Mouse (Mus musculus) stomach, embryonic 16.5 days (tissue): Measurements from ENCODE around the gene Lyrm4. TPM values are rescaled to one million over a fixed set of nuclear protein-coding genes. Genes with fewer than 3 reads are reported as not detected.
A peak's percentile ranks its signal among the peaks of the same experiment; 100 is the strongest.

Source experiments
- ATAC-seq: fragments of 200-750 bp; cut with Nextera tagmentation; 2 replicates; pipeline ENCODE4 v1.8.0; 2017; ENCODE audit warnings: moderate number of reproducible peaks, moderate TSS enrichment; ENCODE audit not compliant: insufficient read depth, low FRiP score
- H3K27ac ChIP-seq: fragments of 300-500 bp; sonication (generic); 2 replicates; pipeline ENCODE4 v1.5.1; 2014; ENCODE audit warnings: low read length
- H3K27me3 ChIP-seq: fragments of 300-500 bp; sonication (generic); 2 replicates; pipeline ENCODE4 v1.6.1; 2014; ENCODE audit warnings: low read length, control low read depth, mixed read lengths; ENCODE audit not compliant: control insufficient read depth, insufficient read depth
- H3K36me3 ChIP-seq: fragments of 300-500 bp; sonication (generic); 2 replicates; pipeline ENCODE4 v1.6.1; 2014; ENCODE audit warnings: low read length; ENCODE audit not compliant: control insufficient read depth, insufficient read depth
- H3K4me1 ChIP-seq: fragments of 300-500 bp; sonication (generic); 2 replicates; pipeline ENCODE4 v1.6.1; 2014; ENCODE audit warnings: low read length, control low read depth, mixed read lengths; ENCODE audit not compliant: control insufficient read depth, insufficient read depth
- H3K4me2 ChIP-seq: fragments of 300-500 bp; sonication (generic); 2 replicates; pipeline ENCODE4 v1.6.1; 2014; ENCODE audit warnings: low read depth, low read length, mixed read lengths
- H3K4me3 ChIP-seq: fragments of 300-500 bp; sonication (generic); replicated peaks from 2 replicates; pipeline ENCODE4 v1.5.1; 2014; ENCODE audit warnings: mild to moderate bottlenecking, low read length
- H3K9ac ChIP-seq: fragments of 300-500 bp; sonication (generic); 2 replicates; pipeline ENCODE4 v1.6.1; 2014; ENCODE audit warnings: low read length
- H3K9me3 ChIP-seq: fragments of 300-500 bp; sonication (generic); replicated peaks from 2 replicates; pipeline ENCODE4 v1.6.1; 2016; ENCODE audit warnings: low read length, control low read depth; ENCODE audit not compliant: control insufficient read depth
- WGBS: fragments of 180-500 bp; shearing (Covaris S2); extraction: QIAGEN DNeasy Blood & Tissue Kit; methylation state at CpG from one replicate; pipeline ENCODE4 v1.1.7; 2014; 5-methylcytosine and 5-hydroxymethylcytosine counted together
- polyA plus RNA-seq: library from polyadenylated mRNA; unstranded; fragments of >200 nt; fragmentation: Nextera tagmentation; extraction: Ambion mirVana; gene quantifications from 2 replicates; pipeline ENCODE4 v1.2.1, GENCODE M21; 2015

The Lyrm4 gene
- polyA plus RNA-seq, 1 experiment from 2014 or later = 21.8 TPM

DNA sequence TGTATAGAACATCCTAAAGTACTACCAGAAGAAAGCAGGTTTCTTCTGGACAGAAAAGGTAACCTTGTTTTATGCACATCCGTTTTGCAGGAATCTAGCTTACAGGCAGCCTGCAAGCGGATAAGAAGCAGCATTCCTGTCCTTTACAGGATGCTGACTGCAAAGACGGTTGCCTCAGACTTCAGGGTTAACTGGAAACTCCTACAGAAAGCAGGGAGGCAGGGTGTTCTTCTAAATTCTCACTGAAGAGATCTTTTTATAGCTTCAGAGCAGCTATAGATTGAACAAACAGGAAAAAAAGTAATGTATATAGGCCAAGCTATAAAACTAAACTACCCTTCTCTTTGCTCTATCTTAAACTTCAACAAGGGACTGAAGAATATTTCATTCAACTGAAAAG, 32.6 kb downstream of the Lyrm4 start:
- no peak overlapping the region for H3K27ac ChIP-seq
- H3K9me3 ChIP-seq = no peaks in the 10 kb centered on the region
- no peak overlapping the region for H3K4me3 ChIP-seq
- WGBS = 89% methylated on average over 3 of the region's 3 CpGs
- H3K4me1 ChIP-seq = 0 out of 2 replicates have a peak, but pooled peaks cover 3% of the 10 kb centered on the region
- no peak overlapping the region for H3K9ac ChIP-seq
- no peak overlapping the region for H3K4me2 ChIP-seq
- H3K27me3 ChIP-seq = no peaks in the 10 kb centered on the region
- ATAC-seq = no peak
- no peaks in the 10 kb centered on the region for H3K36me3 ChIP-seq

- no peak overlapping the region for H3K4me2 ChIP-seq
- WGBS = 96% methylated on average over 3 of the region's 3 CpGs
- H3K9ac ChIP-seq = no peak overlapping the region
- no peaks in the 10 kb centered on the region for H3K27me3 ChIP-seq
- no peak overlapping the region for H3K27ac ChIP-seq
- H3K9me3 ChIP-seq = no peaks in the 10 kb centered on the region
- ATAC-seq = no peak
- no peak overlapping the region for H3K4me3 ChIP-seq
- H3K4me1 ChIP-seq = no peaks in the 10 kb centered on the region
- H3K36me3 ChIP-seq = no peaks in the 10 kb centered on the region
Observed at GRCm38 (mm10) chr13:36081591-36081990, 35.7 kb downstream of the Lyrm4 start.

- WGBS = 76% methylated on average over 3 of the region's 3 CpGs
Observed at GRCm38 (mm10) chr13:36074484-36074883, 42.8 kb downstream of the Lyrm4 start.

DNA sequence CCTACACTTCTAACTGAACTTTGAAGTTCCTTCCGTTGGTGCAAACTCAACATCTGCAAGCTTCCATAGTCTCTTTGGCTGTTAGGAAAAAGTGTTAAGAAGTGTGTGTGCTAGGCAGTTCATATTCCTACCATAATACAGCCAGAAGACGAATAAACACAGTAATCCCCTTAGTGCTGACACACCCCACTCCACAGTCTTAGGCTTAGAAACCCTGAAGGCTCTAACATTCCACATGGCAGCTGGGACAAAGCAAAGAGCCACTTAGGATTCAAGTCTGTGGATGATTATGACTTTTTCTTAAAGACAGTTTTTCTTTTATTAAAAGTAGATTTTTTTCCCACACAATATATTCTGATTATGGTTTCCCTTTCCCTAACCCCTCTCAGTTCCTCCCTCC, 50.6 kb downstream of the Lyrm4 start:
- no peak for ATAC-seq
- Histone ChIP-seq H3K4me1 (peaks cover 3% of the 10 kb centered on the region; the same call in 1 of the 2 replicates), H3K4me3 (no peak overlapping the region), H3K36me3 (no peaks in the 10 kb centered on the region), H3K27me3 (no peaks in the 10 kb centered on the region), H3K4me2 (no peak overlapping the region), H3K9me3 (no peaks in the 10 kb centered on the region), H3K27ac (peak overlapping the region; percentile 6; the same call in 1 of the 2 replicates), H3K9ac (no peak overlapping the region)
- 45% methylated on average over 2 of the region's 2 CpGs for whole genome bisulfite sequencing

More at GRCm38 (mm10) chr13:36074484-36074883, 42.8 kb downstream of the Lyrm4 start:
- Histone ChIP-seq H3K4me2 (no peak overlapping the region), H3K9ac (no peak overlapping the region), H3K4me1 (no peaks in the 10 kb centered on the region), H3K27ac (no peak overlapping the region), H3K36me3 (no peaks in the 10 kb centered on the region), H3K9me3 (no peaks in the 10 kb centered on the region), H3K27me3 (no peaks in the 10 kb centered on the region), H3K4me3 (no peak overlapping the region)
- no peak for ATAC-seq

DNA sequence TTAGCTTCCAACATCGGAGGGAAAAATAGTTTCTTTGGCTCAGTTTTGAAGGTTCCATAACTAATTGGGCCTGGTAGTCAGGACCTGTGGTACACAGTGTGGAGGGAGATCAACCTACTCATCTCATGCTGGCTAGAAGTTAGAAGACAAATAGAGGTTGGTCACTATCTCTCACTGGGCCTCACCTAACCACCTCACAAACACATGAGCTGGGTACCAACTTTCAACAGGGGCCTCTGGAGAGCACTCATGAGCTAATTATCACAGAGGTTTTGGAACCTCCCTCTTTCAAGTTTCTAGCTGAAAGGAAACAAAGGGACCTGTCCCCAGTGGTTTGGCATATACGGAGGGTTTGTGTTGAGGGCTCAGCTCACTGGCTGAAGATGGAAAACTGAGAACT, 59.8 kb downstream of the Lyrm4 start:
- Histone ChIP-seq H3K4me3 (no peak overlapping the region), H3K27ac (no peak overlapping the region), H3K9ac (no peak overlapping the region), H3K36me3 (no peaks in the 10 kb centered on the region), H3K9me3 (no peaks in the 10 kb centered on the region), H3K27me3 (no peaks in the 10 kb centered on the region), H3K4me2 (no peak overlapping the region), H3K4me1 (no peaks in the 10 kb centered on the region)
- 62% methylated on average over 2 of the region's 2 CpGs for WGBS
- no peak for ATAC-seq

DNA sequence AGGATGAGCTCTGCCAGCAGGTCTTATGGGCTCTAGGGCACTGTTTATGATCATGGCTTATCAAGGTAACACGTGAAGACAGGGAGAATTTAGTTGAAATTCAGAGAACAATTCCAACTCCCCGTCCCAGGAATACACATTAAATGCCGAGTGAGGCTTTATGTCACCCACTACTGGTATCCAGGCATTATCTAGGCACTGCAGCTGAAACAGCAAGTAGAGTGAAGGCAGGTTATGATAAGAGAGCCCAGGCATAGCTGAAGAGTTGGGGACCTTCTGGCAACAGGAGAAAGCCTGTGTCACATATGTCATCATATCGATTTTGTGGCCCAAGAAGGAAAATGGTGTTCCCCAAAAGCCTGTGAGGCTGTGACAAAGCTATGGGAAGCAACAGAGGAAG, 60.4 kb downstream of the Lyrm4 start:
- Histone ChIP-seq H3K4me3 (no peak overlapping the region), H3K4me1 (no peaks in the 10 kb centered on the region), H3K36me3 (no peaks in the 10 kb centered on the region), H3K9ac (no peak overlapping the region), H3K27ac (no peak overlapping the region), H3K9me3 (no peaks in the 10 kb centered on the region), H3K4me2 (no peak overlapping the region), H3K27me3 (no peaks in the 10 kb centered on the region)
- no peak for ATAC-seq
- WGBS = 80% methylated on average over 4 of the region's 4 CpGs

DNA sequence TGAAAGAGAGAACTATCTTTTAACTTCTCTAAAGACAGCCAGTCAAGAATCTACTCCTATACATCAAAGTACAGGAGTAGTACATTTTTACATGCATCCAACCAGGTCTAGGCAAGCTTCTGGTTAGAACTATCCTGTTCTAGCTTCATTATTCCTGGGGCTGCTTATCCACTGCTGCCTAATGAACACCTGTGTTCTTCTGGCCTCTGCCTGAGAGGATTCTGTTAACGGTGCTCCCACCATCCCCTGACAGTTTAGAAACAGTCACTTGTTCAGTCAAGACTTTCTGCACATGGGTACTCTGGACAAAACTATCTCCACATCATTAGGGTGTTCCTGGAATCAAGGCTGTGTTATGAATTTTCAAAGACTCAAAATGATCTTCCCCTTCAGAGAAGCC, 60.8 kb downstream of the Lyrm4 start:
- H3K27ac ChIP-seq = no peak overlapping the region
- H3K4me2 ChIP-seq = no peak overlapping the region
- WGBS = 79% methylated on average over 1 of the region's 1 CpGs
- H3K9me3 ChIP-seq = no peaks in the 10 kb centered on the region
- H3K4me1 ChIP-seq = no peaks in the 10 kb centered on the region
- ATAC-seq = no peak
- H3K4me3 ChIP-seq = no peak overlapping the region
- H3K9ac ChIP-seq = no peak overlapping the region
- H3K36me3 ChIP-seq = no peaks in the 10 kb centered on the region
- no peaks in the 10 kb centered on the region for H3K27me3 ChIP-seq

- WGBS = 92% methylated on average over 4 of the region's 4 CpGs
- no peak for ATAC-seq
- Histone ChIP-seq H3K4me2 (no peak overlapping the region), H3K36me3 (no peaks in the 10 kb centered on the region), H3K9ac (no peak overlapping the region), H3K4me1 (peaks cover 4% of the 10 kb centered on the region; the same call in 1 of the 2 replicates), H3K9me3 (no peaks in the 10 kb centered on the region), H3K27ac (no peak overlapping the region), H3K27me3 (no peaks in the 10 kb centered on the region), H3K4me3 (no peak overlapping the region)
Observed at GRCm38 (mm10) chr13:36035528-36035927, 81.8 kb downstream of the Lyrm4 start.

DNA sequence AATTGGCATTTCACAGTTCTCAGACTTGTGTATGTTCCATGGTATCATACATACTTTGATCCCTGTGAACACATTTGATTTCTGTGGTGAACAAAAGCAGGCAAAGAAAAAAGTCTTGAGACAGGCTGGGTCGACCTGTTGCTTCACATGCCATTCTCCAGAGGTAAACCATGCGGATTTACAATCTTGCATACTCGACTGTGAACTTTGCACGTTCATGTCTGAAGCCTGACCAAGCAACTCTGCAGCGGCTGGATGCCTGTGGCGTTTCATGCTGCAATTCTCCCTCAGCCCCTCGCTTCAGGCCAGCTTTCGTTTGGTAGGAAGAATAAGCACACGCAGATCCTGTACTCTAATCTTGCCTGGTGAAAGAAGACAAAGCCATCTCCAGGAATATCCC, 85.4 kb downstream of the Lyrm4 start:
- Histone ChIP-seq H3K36me3 (no peaks in the 10 kb centered on the region), H3K4me2 (no peak overlapping the region), H3K27me3 (no peaks in the 10 kb centered on the region), H3K4me3 (no peak overlapping the region), H3K9ac (no peak overlapping the region), H3K4me1 (peaks cover 4% of the 10 kb centered on the region; the same call in 1 of the 2 replicates), H3K9me3 (no peaks in the 10 kb centered on the region), H3K27ac (no peak overlapping the region)
- 60% methylated on average over 9 of the region's 9 CpGs for WGBS
- ATAC-seq = no peak
